Mouse (Mus musculus): ENCODE data around the gene Rbfox1.

The Rbfox1 gene

GRCm38 (mm10) chr16:6079017-6079416 is 193.9 kb downstream of the Rbfox1 start:
- in situ Hi-C loops (cut with MboI; ENCODE audit: low pct_unique_long_range_greater_than_20kb in 1 of 2, low sequenced_read_pairs in 2 of 2, unreplicated experiment in 1 of 2), result no loop called here

DNA sequence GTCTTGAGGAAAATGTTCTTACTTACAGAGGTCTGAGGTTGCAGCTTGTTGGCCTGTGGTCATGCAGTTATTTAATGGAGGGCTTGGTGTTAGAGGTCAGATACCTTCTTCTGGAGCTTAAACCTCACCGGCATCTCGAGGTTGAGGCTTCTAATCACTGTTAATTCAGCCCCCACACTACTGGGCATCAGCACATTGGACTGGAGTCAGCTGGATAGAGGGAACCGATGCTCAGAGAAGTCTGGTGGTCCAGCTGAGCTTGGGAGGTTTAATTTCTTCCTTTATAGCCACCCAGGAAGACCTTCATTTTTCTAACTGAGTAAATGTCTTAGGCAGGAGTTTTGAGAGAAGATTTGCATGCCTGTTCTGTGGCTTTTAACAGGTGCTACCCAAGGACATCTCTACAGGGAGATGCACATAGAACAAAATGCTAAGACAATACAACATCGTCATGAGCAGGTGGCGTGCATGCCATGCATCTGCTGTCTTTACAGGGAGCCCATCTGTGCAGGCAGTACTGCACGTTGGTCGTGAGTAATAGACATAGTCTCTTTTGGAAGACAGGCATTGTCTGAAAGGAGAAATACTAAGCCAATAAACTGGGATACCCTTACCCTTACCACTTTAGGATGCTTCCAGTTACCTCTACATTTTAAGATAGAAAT is 199.7 kb downstream of the Rbfox1 start:
- in situ Hi-C loops (cut with MboI; ENCODE audit: low pct_unique_long_range_greater_than_20kb in 1 of 2, low sequenced_read_pairs in 2 of 2, unreplicated experiment in 1 of 2), result no loop called here

- in situ Hi-C loops (cut with MboI; ENCODE audit: low pct_unique_long_range_greater_than_20kb in 1 of 2, low sequenced_read_pairs in 2 of 2, unreplicated experiment in 1 of 2), result no loop called here
These were observed 201.0 kb downstream of the Rbfox1 start for GRCm38 (mm10) chr16:6086200-6086599.

GRCm38 (mm10) chr16:6091326-6092123 is 206.4 kb downstream of the Rbfox1 start:
- in situ Hi-C loops (cut with MboI; ENCODE audit: low pct_unique_long_range_greater_than_20kb in 1 of 2, low sequenced_read_pairs in 2 of 2, unreplicated experiment in 1 of 2), result no loop called here

- in situ Hi-C loops (cut with MboI; ENCODE audit: low pct_unique_long_range_greater_than_20kb in 1 of 2, low sequenced_read_pairs in 2 of 2, unreplicated experiment in 1 of 2), result no loop called here
These were observed 210.6 kb downstream of the Rbfox1 start for GRCm38 (mm10) chr16:6095604-6096372.

GRCm38 (mm10) chr16:6097244-6098040 is 212.3 kb downstream of the Rbfox1 start:
- in situ Hi-C loops (cut with MboI; ENCODE audit: low pct_unique_long_range_greater_than_20kb in 1 of 2, low sequenced_read_pairs in 2 of 2, unreplicated experiment in 1 of 2), result no loop called here

DNA sequence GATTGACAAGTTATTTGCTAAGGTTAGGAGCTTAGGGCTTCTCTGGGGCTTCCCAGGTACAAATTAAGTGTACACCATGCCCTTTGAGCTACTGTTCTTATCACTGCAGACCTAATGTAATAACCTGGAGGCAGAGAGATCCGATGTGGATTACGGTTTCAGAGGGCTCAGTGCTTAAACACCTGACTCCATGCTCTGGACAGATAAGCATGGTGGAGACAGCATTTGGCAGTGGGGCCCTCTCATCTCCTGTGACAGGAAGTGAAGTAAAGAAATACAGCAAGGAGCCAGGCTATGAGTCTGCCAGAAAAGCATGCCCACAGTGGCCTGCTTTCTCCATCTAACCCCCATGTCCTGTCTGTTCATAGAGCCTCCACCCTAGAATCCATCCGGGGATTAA is 213.0 kb downstream of the Rbfox1 start:
- in situ Hi-C loops (cut with MboI; ENCODE audit: low pct_unique_long_range_greater_than_20kb in 1 of 2, low sequenced_read_pairs in 2 of 2, unreplicated experiment in 1 of 2), result no loop called here

- in situ Hi-C loops (cut with MboI; ENCODE audit: low pct_unique_long_range_greater_than_20kb in 1 of 2, low sequenced_read_pairs in 2 of 2, unreplicated experiment in 1 of 2), result no loop called here
These were observed 214.4 kb downstream of the Rbfox1 start for GRCm38 (mm10) chr16:6099598-6099997.

DNA sequence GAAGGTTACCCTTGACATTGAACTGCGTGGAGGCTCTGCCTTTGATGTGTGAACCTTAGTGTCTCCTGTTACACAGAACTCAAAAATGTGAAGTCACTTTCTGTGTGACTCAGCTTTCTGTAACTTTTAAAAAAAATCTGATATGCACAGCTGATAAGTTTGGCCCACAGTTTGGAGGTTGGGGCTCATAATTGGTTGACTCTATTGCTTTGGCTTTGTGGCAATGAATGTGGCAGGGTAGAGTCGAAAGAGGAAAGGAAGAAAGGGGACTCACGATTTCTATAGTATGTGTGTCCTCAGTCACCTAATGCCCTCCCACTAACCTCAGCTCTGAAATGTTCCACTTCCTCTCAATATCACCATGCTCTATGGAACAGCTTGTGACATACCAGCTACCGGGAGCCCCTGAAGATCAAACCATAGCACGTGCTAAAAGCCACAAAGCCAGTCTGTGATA is 215.3 kb downstream of the Rbfox1 start:
- in situ Hi-C loops (cut with MboI; ENCODE audit: low pct_unique_long_range_greater_than_20kb in 1 of 2, low sequenced_read_pairs in 2 of 2, unreplicated experiment in 1 of 2), result no loop called here

GRCm38 (mm10) chr16:6103713-6104112 is 218.6 kb downstream of the Rbfox1 start:
- in situ Hi-C loops (cut with MboI; ENCODE audit: low pct_unique_long_range_greater_than_20kb in 1 of 2, low sequenced_read_pairs in 2 of 2, unreplicated experiment in 1 of 2), result no loop called here

DNA sequence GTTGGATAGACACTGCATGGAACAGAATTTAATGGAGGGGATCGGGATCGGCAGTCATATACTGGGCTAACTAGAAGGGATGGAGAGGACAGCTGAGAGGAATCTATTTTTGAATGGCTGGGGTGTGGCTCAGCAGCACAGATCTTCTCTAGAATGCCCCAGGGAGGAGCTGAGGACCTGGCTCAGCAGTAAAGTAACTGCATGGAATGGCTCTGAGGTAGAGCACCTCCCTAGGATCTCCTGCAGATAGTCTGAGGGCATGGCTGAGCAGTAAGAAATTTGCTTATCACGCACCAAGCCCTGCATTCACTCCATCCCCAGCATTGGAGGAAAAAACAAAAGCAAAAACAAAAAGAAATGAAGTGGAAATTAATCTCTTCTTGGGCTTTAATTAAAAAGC is 225.0 kb downstream of the Rbfox1 start:
- in situ Hi-C loops (cut with MboI; ENCODE audit: low pct_unique_long_range_greater_than_20kb in 1 of 2, low sequenced_read_pairs in 2 of 2, unreplicated experiment in 1 of 2), result no loop called here

DNA sequence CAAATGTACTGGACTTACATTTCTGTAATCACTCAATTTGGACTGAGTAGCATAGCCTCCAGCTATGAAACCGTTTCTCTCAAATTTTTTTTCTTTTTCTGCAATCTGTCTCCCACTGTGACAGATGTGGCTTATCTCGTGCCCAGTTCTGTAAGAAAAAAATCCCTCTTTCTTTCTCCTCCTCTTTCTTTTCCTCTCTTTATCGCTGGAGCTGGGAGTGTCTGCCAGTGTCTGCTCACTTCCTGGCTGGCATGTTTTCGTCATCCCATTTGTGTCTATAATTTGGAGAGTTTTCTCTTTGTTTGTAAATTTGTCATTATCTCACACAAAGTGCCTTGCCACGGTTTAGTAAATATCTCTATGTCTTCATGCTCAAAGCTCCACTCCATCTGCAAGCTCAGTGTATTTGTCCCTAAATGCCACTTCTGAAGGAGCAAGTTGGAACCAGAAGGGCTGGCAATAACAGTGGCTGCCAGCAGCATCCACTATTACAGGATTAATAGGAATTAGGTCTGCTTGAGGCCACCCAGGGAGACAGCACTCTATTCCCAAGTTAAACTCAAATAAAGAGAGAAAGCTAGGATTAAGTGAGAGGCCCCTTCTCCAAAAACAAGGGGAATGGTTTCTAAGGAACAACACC is 228.8 kb downstream of the Rbfox1 start:
- in situ Hi-C loops (cut with MboI; ENCODE audit: low pct_unique_long_range_greater_than_20kb in 1 of 2, low sequenced_read_pairs in 2 of 2, unreplicated experiment in 1 of 2), result no loop called here

GRCm38 (mm10) chr16:6119472-6119871 is 234.3 kb downstream of the Rbfox1 start:
- in situ Hi-C loops (cut with MboI; ENCODE audit: low pct_unique_long_range_greater_than_20kb in 1 of 2, low sequenced_read_pairs in 2 of 2, unreplicated experiment in 1 of 2), result no loop called here

- in situ Hi-C loops (cut with MboI; ENCODE audit: low pct_unique_long_range_greater_than_20kb in 1 of 2, low sequenced_read_pairs in 2 of 2, unreplicated experiment in 1 of 2), result no loop called here
These were observed 236.1 kb downstream of the Rbfox1 start for GRCm38 (mm10) chr16:6121232-6121631.

DNA sequence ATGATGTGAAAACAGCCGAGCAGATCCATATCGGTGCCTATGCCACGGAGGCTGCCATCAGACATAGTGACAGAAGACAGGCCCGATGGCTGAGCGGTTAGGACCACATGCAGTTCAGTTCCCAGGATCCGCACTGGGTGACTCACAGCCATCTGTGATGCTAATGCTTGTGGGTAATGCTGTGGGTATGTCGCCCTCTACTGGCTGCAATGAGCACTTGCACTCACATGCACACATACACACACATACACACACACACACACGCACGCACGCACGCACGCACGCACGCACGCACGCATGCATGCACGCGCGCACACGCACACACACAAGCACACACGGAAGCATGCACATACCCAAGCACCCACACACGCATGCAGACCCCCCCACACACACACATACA is 237.7 kb downstream of the Rbfox1 start:
- in situ Hi-C loops (cut with MboI; ENCODE audit: low pct_unique_long_range_greater_than_20kb in 1 of 2, low sequenced_read_pairs in 2 of 2, unreplicated experiment in 1 of 2), result no loop called here

DNA sequence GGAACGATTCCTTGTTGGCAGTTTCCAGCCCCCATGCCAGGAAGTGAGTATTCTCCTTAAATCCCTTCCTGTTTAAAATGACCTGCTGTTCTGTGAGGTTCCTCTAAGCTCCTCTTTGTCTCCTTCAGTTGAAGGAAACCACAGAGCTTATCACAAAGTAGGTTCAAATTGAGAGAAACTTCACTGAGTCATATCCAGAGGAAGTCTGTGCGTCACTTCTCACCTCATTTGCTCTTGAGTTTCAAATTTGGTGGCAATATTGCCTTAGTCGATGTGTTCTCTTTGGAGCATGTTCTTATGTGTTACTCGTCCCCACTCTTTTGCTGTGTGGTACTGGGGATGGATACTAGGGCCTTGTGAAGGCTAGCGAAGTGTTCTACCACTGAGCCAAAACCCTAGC is 243.2 kb downstream of the Rbfox1 start:
- in situ Hi-C loops (cut with MboI; ENCODE audit: low pct_unique_long_range_greater_than_20kb in 1 of 2, low sequenced_read_pairs in 2 of 2, unreplicated experiment in 1 of 2), result no loop called here

DNA sequence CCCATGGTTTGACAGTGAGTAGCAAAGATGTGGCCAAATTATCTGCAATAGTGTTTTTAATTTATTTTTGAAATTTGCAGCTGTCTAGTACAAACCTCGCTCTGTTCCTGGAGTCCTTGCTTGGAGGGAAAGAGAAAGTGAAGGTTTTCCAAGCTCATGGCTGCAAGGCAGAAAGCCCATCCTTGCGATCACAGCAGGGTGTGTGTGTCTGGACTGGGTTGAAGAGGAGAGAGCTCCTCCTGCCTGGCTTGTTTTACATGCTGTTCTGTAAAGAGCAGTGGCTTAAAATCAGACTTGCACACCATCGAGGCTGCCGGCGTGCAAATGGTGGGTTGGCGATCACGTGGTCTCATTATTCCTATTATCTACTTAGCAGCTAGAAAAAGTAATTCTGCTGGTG is 249.9 kb downstream of the Rbfox1 start:
- in situ Hi-C loops (cut with MboI; ENCODE audit: low pct_unique_long_range_greater_than_20kb in 1 of 2, low sequenced_read_pairs in 2 of 2, unreplicated experiment in 1 of 2), result no loop called here

DNA sequence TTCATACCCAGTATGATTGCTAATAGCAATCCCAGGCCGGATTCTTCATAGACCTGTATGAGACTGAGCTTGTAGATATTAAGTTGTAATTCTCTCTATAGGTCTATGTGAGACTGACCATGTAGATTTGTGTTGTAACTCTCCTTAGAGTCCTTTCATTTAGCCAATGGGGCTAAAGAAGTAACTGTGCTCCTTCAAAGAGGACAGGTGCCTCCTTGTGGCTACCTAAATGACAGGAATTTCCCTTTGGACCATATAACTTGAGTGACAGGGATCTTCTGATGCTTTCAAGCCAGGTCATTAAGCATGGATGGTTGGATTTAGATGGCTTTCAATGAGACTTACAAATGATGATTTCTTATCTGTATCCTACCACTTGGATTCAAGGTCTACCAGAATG is 254.3 kb downstream of the Rbfox1 start:
- in situ Hi-C loops (cut with MboI; ENCODE audit: low pct_unique_long_range_greater_than_20kb in 1 of 2, low sequenced_read_pairs in 2 of 2, unreplicated experiment in 1 of 2), result no loop called here

Data from mouse embryonic stem cell (cell line).